Mouse (Mus musculus) forebrain, embryonic 16.5 days (tissue): Measurements from ENCODE around the gene Casz1. TPM values are rescaled to one million over a fixed set of nuclear protein-coding genes. Genes with fewer than 3 reads are reported as not detected.

Source experiments
- ATAC-seq: fragments of 200-750 bp; cut with Nextera tagmentation; 2 replicates; pipeline ENCODE4 v1.8.0; 2017; ENCODE audit warnings: mild to moderate bottlenecking, moderate library complexity
- H3K27ac ChIP-seq: fragments of 300-500 bp; sonication (generic); 2 replicates; pipeline ENCODE4 v1.5.1; 2014; ENCODE audit warnings: low read length, control low read depth
- H3K27me3 ChIP-seq: fragments of 300-500 bp; sonication (generic); replicated peaks from 2 replicates; pipeline ENCODE4 v1.6.1; 2014; ENCODE audit warnings: low read length; ENCODE audit not compliant: control insufficient read depth, insufficient read depth
- H3K36me3 ChIP-seq: fragments of 300-500 bp; sonication (generic); 2 replicates; pipeline ENCODE4 v1.6.1; 2014; ENCODE audit not compliant: control insufficient read depth, insufficient read depth
- H3K4me1 ChIP-seq: fragments of 300-500 bp; sonication (generic); replicated peaks from 2 replicates; pipeline ENCODE4 v1.6.1; 2014; ENCODE audit warnings: low read length; ENCODE audit not compliant: control insufficient read depth, insufficient read depth
- H3K4me2 ChIP-seq: fragments of 300-500 bp; sonication (generic); 2 replicates; pipeline ENCODE4 v1.6.1; 2014; ENCODE audit warnings: mild to moderate bottlenecking, low read length, control low read depth
- H3K4me3 ChIP-seq: fragments of 300-500 bp; sonication (generic); replicated peaks from 2 replicates; pipeline ENCODE4 v1.5.1; 2014; ENCODE audit warnings: mild to moderate bottlenecking, low read length, control low read depth
- H3K9ac ChIP-seq: fragments of 300-500 bp; sonication (generic); replicated peaks from 2 replicates; pipeline ENCODE4 v1.6.1; 2014; ENCODE audit warnings: low read depth, low read length, control low read depth
- H3K9me3 ChIP-seq: fragments of 300-500 bp; sonication (generic); 2 replicates; pipeline ENCODE4 v1.6.1; 2016; ENCODE audit warnings: low read length; ENCODE audit not compliant: control insufficient read depth
- WGBS: fragments of 180-500 bp; shearing (Covaris S2); extraction: QIAGEN DNeasy Blood & Tissue Kit; methylation state at CpG from one replicate; pipeline ENCODE4 v1.1.7; 2014; 5-methylcytosine and 5-hydroxymethylcytosine counted together
- polyA plus RNA-seq: library from polyadenylated mRNA; unstranded; fragments of >200 nt; fragmentation: Nextera tagmentation; extraction: Ambion mirVana; gene quantifications from 2 replicates; pipeline ENCODE4 v1.2.1, GENCODE M21; 2015

Casz1 gene
- polyA plus RNA-seq, 1 experiment from 2014 or later = 1.0 TPM

DNA sequence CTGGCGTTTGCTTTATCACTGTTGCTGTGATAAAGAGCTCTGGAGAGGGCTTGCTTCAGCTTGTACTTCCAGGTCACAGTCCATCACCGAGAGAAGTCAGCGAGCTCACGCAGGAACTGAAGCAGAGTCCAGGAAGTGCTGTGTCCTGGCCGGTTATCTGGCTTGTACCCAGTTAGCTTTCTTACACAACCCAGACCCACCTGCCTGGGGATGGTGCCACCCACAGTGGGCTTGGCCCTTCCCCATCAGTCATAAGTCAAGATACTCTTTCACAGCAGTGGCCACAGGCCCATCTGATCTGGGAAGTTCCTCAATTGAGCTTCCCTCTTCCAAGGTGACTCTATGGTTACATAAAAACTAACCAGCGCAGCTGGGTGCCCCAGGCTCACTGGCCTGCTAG is 31.6 kb upstream of the Casz1 start:
- H3K9ac ChIP-seq = no peak overlapping the region
- no peak for ATAC-seq
- peaks cover 34% of the 10 kb centered on the region for H3K4me1 ChIP-seq
- no peak overlapping the region for H3K4me2 ChIP-seq
- no peak overlapping the region for H3K27ac ChIP-seq
- H3K36me3 ChIP-seq = no peaks in the 10 kb centered on the region
- no peak overlapping the region for H3K4me3 ChIP-seq
- WGBS = 83% methylated on average over 6 of the region's 6 CpGs
- no peaks in the 10 kb centered on the region for H3K9me3 ChIP-seq
- H3K27me3 ChIP-seq = peaks cover 6% of the 10 kb centered on the region; the same call in 1 of the 2 replicates

DNA sequence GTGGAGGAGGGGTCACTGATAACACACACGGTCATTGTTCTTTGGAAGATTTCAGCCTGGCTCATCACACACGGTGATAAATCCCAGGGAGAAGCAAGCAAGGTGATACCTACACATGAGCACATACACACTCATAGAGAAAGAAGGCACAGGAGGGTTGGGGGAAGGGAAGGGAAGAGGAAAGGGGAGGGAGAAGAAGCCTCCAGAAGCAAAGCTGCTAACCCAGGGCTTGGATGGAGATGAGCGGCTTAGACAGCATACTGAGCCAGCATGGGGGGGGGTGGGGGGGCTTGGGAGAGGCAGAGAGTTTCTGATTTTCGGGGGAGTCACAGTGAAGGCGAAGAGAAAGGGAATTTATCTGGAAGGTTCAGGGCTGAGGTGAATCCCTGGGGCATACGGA is 30.2 kb upstream of the Casz1 start:
- no peak overlapping the region for H3K27ac ChIP-seq
- no peak for ATAC-seq
- H3K9me3 ChIP-seq = no peaks in the 10 kb centered on the region
- H3K9ac ChIP-seq = no peak overlapping the region
- 82% methylated on average over 6 of the region's 6 CpGs for WGBS
- H3K4me3 ChIP-seq = no peak overlapping the region
- peaks cover 21% of the 10 kb centered on the region for H3K4me1 ChIP-seq
- no peak overlapping the region for H3K4me2 ChIP-seq
- H3K27me3 ChIP-seq = peaks cover 4% of the 10 kb centered on the region; the same call in 1 of the 2 replicates
- no peaks in the 10 kb centered on the region for H3K36me3 ChIP-seq

DNA sequence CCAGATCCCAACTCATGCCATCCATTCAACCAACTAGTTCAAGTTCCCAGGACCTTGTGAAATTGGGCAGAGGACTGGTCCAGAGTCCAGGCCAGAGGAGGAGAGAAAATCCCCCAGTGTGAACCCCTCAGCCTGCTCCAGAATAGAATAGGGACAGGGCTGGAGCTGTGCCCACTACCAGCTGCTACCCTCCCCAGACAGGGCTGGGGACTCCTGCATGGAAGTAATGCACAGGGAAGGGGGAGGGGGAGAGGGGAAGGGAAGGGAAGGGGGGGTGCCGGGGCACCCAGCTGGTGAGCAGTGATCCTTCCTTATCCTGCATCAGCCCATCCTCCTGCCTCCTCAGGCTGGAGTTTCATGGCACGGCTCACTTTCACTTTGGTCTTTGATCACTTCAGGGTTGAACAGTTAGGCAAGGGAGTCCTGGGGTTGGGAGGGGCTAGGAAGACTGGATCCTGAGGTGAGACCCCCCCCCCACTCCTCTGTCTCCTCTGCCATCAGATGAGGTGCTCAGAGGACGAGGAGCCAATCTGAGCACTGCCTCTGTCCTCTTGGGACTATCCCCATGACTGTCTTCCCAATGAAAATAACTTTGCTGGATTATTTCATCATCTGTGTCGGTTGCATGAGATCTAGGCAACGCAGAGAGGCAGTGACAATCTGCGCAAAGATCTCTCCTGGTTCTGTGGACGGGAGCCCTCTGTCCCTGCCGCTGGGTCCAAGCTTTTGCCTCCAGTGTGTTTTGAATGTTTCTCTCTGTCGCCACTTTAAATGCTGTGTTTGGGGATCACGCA is 28.6 kb upstream of the Casz1 start:
- H3K36me3 ChIP-seq = no peaks in the 10 kb centered on the region
- no peak overlapping the region for H3K4me3 ChIP-seq
- no peak overlapping the region for H3K4me2 ChIP-seq
- H3K27ac ChIP-seq = no peak overlapping the region
- peak; percentile 71 for ATAC-seq
- peaks cover 16% of the 10 kb centered on the region for H3K4me1 ChIP-seq
- WGBS = 63% methylated on average over 9 of the region's 10 CpGs
- no peak overlapping the region for H3K9ac ChIP-seq
- H3K27me3 ChIP-seq = peaks cover 3% of the 10 kb centered on the region; the same call in 1 of the 2 replicates
- H3K9me3 ChIP-seq = no peaks in the 10 kb centered on the region

- H3K36me3 ChIP-seq = no peaks in the 10 kb centered on the region
- H3K4me3 ChIP-seq = no peak overlapping the region
- H3K9ac ChIP-seq = no peak overlapping the region
- no peak for ATAC-seq
- no peak overlapping the region for H3K4me2 ChIP-seq
- H3K4me1 ChIP-seq = peaks cover 10% of the 10 kb centered on the region
- no peaks in the 10 kb centered on the region for H3K9me3 ChIP-seq
- WGBS = 44% methylated on average over 8 of the region's 8 CpGs
- H3K27ac ChIP-seq = no peak overlapping the region
- no peaks in the 10 kb centered on the region for H3K27me3 ChIP-seq
Measured at GRCm38 (mm10) chr4:148780097-148780621, 24.1 kb upstream of the Casz1 start.

DNA sequence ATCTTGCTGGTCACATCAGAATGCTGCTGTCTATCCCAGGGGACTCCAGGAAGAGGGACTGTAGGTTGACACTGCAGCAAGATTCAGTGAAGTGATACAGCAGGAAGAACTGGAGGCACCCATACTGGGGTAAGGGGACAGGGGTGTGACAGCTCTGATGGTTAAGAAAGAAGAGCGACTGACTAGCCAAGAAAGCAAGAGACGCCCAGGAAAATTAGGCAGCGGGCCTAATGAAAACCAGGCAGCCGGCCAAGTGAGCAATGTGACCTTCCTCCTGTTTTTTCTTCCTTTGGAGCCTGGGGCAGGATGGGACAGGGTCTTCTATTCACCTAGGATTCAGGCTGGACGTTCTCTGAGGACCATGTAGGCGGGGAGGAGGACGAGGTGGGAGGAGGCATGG is 22.7 kb upstream of the Casz1 start:
- Histone ChIP-seq H3K9me3 (no peaks in the 10 kb centered on the region), H3K36me3 (no peaks in the 10 kb centered on the region), H3K4me3 (no peak overlapping the region), H3K27me3 (no peaks in the 10 kb centered on the region), H3K27ac (no peak overlapping the region), H3K9ac (no peak overlapping the region), H3K4me2 (no peak overlapping the region), H3K4me1 (peaks cover 6% of the 10 kb centered on the region)
- ATAC-seq = peak; percentile 52; the same call in 1 of the 2 replicates
- WGBS = 45% methylated on average over 7 of the region's 7 CpGs

DNA sequence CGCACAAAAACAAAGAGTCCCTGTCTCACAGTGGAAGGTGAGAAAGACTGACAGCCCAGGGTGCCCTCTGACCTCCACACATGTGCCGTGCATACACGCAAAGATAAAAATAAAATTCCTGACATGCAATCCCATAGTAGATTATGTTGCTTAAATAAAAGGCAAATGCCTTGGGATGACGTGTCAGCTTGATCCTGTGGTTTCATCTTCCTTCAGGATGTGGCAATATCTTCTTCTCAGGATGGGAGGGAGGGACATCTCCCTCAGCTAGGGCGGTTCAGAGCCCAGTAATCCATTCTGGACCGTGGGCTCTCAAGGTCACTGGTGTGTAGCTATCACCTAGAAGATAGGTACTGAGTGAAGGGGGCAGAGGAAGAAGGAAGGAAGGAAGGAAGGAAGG is 21.3 kb upstream of the Casz1 start:
- H3K36me3 ChIP-seq = no peaks in the 10 kb centered on the region
- no peak for ATAC-seq
- H3K4me3 ChIP-seq = no peak overlapping the region
- H3K9ac ChIP-seq = no peak overlapping the region
- H3K9me3 ChIP-seq = no peaks in the 10 kb centered on the region
- H3K27ac ChIP-seq = no peak overlapping the region
- H3K4me2 ChIP-seq = no peak overlapping the region
- H3K27me3 ChIP-seq = peaks cover 6% of the 10 kb centered on the region
- 90% methylated on average over 6 of the region's 6 CpGs for WGBS
- peaks cover 6% of the 10 kb centered on the region for H3K4me1 ChIP-seq

DNA sequence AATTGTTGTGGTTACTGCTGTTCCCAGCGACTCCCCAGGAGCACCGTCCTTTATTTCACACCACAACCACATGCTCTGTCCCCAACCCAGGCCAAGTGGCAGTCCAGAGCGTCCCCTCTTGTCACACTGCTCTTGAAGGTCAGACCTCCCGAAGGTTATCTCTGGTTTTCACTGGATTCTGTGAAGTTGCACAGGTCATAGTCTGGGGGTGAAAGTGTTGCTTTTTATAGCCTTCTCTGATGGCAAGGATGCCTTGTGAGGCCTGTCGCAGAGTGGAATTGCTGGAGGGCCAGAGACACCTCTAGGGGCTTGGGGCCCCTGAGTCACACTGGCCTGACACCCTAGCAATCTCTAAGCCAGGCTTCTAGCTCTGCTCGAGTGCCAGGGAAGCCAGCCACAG is 20.5 kb upstream of the Casz1 start:
- WGBS = 82% methylated on average over 6 of the region's 6 CpGs
- peaks cover 6% of the 10 kb centered on the region for H3K27me3 ChIP-seq
- H3K36me3 ChIP-seq = no peaks in the 10 kb centered on the region
- H3K4me3 ChIP-seq = no peak overlapping the region
- H3K9ac ChIP-seq = no peak overlapping the region
- H3K27ac ChIP-seq = no peak overlapping the region
- H3K4me2 ChIP-seq = no peak overlapping the region
- no peaks in the 10 kb centered on the region for H3K9me3 ChIP-seq
- ATAC-seq = no peak
- peaks cover 6% of the 10 kb centered on the region for H3K4me1 ChIP-seq

DNA sequence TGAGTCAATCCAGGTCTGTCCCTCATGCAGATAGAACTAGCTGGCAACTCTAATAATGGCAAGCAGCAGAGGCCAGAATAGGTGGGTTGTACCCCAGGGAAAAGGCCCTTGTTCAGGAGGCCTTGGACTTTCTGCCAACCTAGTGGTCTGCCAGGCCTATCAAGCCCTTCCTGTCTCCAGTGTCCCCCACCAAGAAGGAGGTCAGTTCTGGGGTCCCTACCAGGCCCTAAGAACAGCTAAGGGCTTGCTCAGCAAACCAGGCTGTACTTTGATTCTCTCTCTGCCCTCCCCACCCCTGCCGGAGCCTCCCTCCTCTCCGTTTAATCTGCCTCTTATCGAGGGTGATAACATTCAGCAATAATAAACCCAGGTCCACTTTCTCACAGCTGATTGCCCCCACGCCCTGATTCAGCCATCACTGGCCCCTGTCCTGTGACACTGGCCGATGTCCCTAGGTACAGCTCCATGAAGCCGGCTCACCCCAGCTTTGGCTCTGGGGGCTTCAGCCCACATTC is 19.1 kb upstream of the Casz1 start:
- Histone ChIP-seq H3K4me3 (no peak overlapping the region), H3K9ac (no peak overlapping the region), H3K36me3 (no peaks in the 10 kb centered on the region), H3K4me1 (peaks cover 6% of the 10 kb centered on the region), H3K4me2 (no peak overlapping the region), H3K9me3 (no peaks in the 10 kb centered on the region), H3K27ac (no peak overlapping the region), H3K27me3 (peaks cover 6% of the 10 kb centered on the region)
- WGBS = 88% methylated on average over 6 of the region's 6 CpGs
- no peak for ATAC-seq

- H3K4me2 ChIP-seq = no peak overlapping the region
- ATAC-seq = no peak
- no peaks in the 10 kb centered on the region for H3K36me3 ChIP-seq
- WGBS = 54% methylated on average over 8 of the region's 8 CpGs
- H3K27me3 ChIP-seq = peaks cover 8% of the 10 kb centered on the region
- H3K27ac ChIP-seq = no peak overlapping the region
- no peaks in the 10 kb centered on the region for H3K9me3 ChIP-seq
- H3K4me3 ChIP-seq = no peak overlapping the region
- H3K9ac ChIP-seq = no peak overlapping the region
- H3K4me1 ChIP-seq = peaks cover 6% of the 10 kb centered on the region
Measured at GRCm38 (mm10) chr4:148785995-148786394, 18.2 kb upstream of the Casz1 start.
